Comparison of ENCODE assay signal across 13 mouse cellular contexts in the genomic region with DNA sequence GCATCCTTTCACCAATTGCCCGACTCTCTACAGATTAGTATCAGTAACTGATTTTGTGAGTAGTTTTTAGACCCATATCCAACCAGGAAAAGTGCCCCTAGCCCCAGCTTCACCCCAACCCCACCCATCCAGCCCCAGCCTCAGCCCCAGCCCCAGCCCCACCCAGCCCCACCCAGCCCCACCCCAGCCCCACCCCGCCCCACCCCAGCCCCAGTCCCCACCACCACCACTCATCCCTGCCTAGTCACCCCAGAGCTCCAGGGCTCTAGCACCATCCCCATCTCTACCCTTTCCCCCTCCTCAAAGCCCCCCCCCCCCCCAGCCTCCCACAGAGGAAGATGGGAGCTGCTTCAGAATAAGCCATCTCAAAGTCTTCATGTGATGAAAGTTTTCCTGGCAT.
DNase-seq lines count a peak whose midpoint lies in the region; ATAC-seq and TF ChIP-seq lines count a peak whose summit lies in the region.
"Had no signal": no experiment of that assay in that cellular context is flagged by ENCODE, and none has a peak within 500 bp of the region (broad histone marks: within the 10 kb centered on the region; RNA-seq: fewer than 3 reads in every experiment).

No protein-coding gene starts in this region.

- H3K9me3 ChIP-seq in hindbrain, embryonic 11.5 days (ENCODE audit: control insufficient read depth, low read length) = no peaks in the 10 kb centered on the region
- no peaks in the 10 kb centered on the region for H3K9me3 ChIP-seq in liver, embryonic 13.5 days (replicated peaks)
- H3K9me3 ChIP-seq in midbrain, postnatal 0 days (ENCODE audit: low read length) = no peaks in the 10 kb centered on the region
- H3K9me3 ChIP-seq in intestine, embryonic 15.5 days = no peaks in the 10 kb centered on the region

- no peak for TF ChIP-seq CTCF in layer of hippocampus, adult 2 months (conservative IDR thresholded peaks at IDR 0.05)
- TF ChIP-seq CTCF in midbrain, postnatal 0 days (IDR thresholded peaks at IDR 0.05) = no peak
- no peak for TF ChIP-seq CTCF in thymus, adult 2 months (IDR thresholded peaks at IDR 0.05; ENCODE audit: borderline replicate concordance, control insufficient read depth, extremely low read depth, insufficient read depth, low read length, poor library complexity)

- 17% methylated on average over 1 of the region's 2 CpGs for WGBS in hindbrain, embryonic 11.5 days
- WGBS in liver, embryonic 13.5 days (ENCODE audit: insufficient replicate concordance) = 13% methylated on average over 2 of the region's 2 CpGs
- WGBS in midbrain, postnatal 0 days = 30% methylated on average over 2 of the region's 2 CpGs
- 36% methylated on average over 2 of the region's 2 CpGs for WGBS in intestine, embryonic 15.5 days
- 78% methylated on average over 2 of the region's 2 CpGs for WGBS in thymus, adult 2 months

- H3K27ac ChIP-seq in layer of hippocampus, adult 2 months = no peak overlapping the region
- no peak overlapping the region for H3K27ac ChIP-seq in hindbrain, embryonic 11.5 days (ENCODE audit: low read depth, low read length)
- H3K27ac ChIP-seq in liver, embryonic 13.5 days = no peak overlapping the region
- no peak overlapping the region for H3K27ac ChIP-seq in midbrain, postnatal 0 days (ENCODE audit: low read depth, low read length)
- H3K27ac ChIP-seq in intestine, embryonic 15.5 days = no peak overlapping the region
- H3K27ac ChIP-seq in thymus, adult 2 months (ENCODE audit: control insufficient read depth, insufficient read depth, low read length) = no peak overlapping the region
- H3K27ac ChIP-seq: heart, adult 2 months had no signal

- peak overlapping the region; percentile 67; the same call in 1 of the 2 replicates for H3K4me3 ChIP-seq in layer of hippocampus, adult 2 months
- no peak overlapping the region for H3K4me3 ChIP-seq in hindbrain, embryonic 11.5 days (ENCODE audit: low read depth, low read length)
- H3K4me3 ChIP-seq in liver, embryonic 13.5 days (replicated peaks) = peak overlapping the region; percentile 57; the same call in 1 of the 2 replicates
- H3K4me3 ChIP-seq in midbrain, postnatal 0 days (ENCODE audit: low read depth, low read length) = peak overlapping the region; percentile 58
- H3K4me3 ChIP-seq in intestine, embryonic 15.5 days (replicated peaks) = no peak overlapping the region
- H3K4me3 ChIP-seq in thymus, adult 2 months (ENCODE audit: control insufficient read depth, insufficient read depth, low read length) = no peak overlapping the region

- 0 out of 2 replicates have a peak, but pooled peaks have one; percentile 21 for ATAC-seq in hindbrain, embryonic 11.5 days (ENCODE audit: low FRiP score)
- ATAC-seq in liver, embryonic 13.5 days (ENCODE audit: low read depth) = peak; percentile 68
- ATAC-seq in midbrain, postnatal 0 days (ENCODE audit: low FRiP score) = no peak
- ATAC-seq in intestine, embryonic 15.5 days = no peak
- ATAC-seq: CD4-positive, CD25-positive, alpha-beta regulatory T cell, adult 4 months; Patski had no signal

- H3K27me3 ChIP-seq in hindbrain, embryonic 11.5 days (ENCODE audit: control insufficient read depth, insufficient read depth, low read length) = no peaks in the 10 kb centered on the region
- H3K27me3 ChIP-seq in liver, embryonic 13.5 days = peaks cover 13% of the 10 kb centered on the region
- no peaks in the 10 kb centered on the region for H3K27me3 ChIP-seq in midbrain, postnatal 0 days (ENCODE audit: insufficient read depth, low read length)
- no peaks in the 10 kb centered on the region for H3K27me3 ChIP-seq in intestine, embryonic 15.5 days (replicated peaks)
- H3K27me3 ChIP-seq in thymus, adult 2 months (ENCODE audit: control insufficient read depth, insufficient read depth, low read length) = no peaks in the 10 kb centered on the region
- H3K27me3 ChIP-seq: Patski had no signal

- H3K4me2 ChIP-seq in hindbrain, embryonic 11.5 days (replicated peaks; ENCODE audit: low read depth, low read length) = no peak overlapping the region
- peak overlapping the region; percentile 74 for H3K4me2 ChIP-seq in liver, embryonic 13.5 days
- H3K4me2 ChIP-seq in midbrain, postnatal 0 days (ENCODE audit: low read depth, low read length, poor library complexity, severe bottlenecking) = peak overlapping the region; percentile 77
- H3K4me2 ChIP-seq in intestine, embryonic 15.5 days (replicated peaks) = no peak overlapping the region

- H3K4me1 ChIP-seq in hindbrain, embryonic 11.5 days (replicated peaks; ENCODE audit: control insufficient read depth, insufficient read depth, low read length) = 0 out of 2 replicates have a peak, but pooled peaks cover 2% of the 10 kb centered on the region
- H3K4me1 ChIP-seq in liver, embryonic 13.5 days (replicated peaks) = peaks cover 26% of the 10 kb centered on the region
- no peaks in the 10 kb centered on the region for H3K4me1 ChIP-seq in midbrain, postnatal 0 days (ENCODE audit: insufficient read depth, low read length)
- no peaks in the 10 kb centered on the region for H3K4me1 ChIP-seq in intestine, embryonic 15.5 days (replicated peaks)
- H3K4me1 ChIP-seq in thymus, adult 2 months (replicated peaks; ENCODE audit: control insufficient read depth, insufficient read depth, low read length) = no peaks in the 10 kb centered on the region

- H3K9ac ChIP-seq in hindbrain, embryonic 11.5 days (ENCODE audit: low read depth, low read length) = no peak overlapping the region
- H3K9ac ChIP-seq in liver, embryonic 13.5 days = no peak overlapping the region
- peak overlapping the region; percentile 73; the same call in 1 of the 2 replicates for H3K9ac ChIP-seq in midbrain, postnatal 0 days (replicated peaks; ENCODE audit: low read length, poor library complexity, severe bottlenecking)
- no peak overlapping the region for H3K9ac ChIP-seq in intestine, embryonic 15.5 days

- TF ChIP-seq POLR2A in thymus, adult 2 months (IDR thresholded peaks at IDR 0.05; ENCODE audit: control insufficient read depth, extremely low read depth, insufficient read depth, low read length, poor library complexity) = no peak

- DNase-seq in layer of hippocampus, adult 2 months (ENCODE audit: low spot score in 2 of 2) = no peak
- DNase-seq in layer of hippocampus, adult 9-10 months (ENCODE audit: low spot score) = no peak
- no peak for DNase-seq in hindbrain, embryonic 11.5 days (ENCODE audit: low spot score)
- DNase-seq in liver, embryonic 13.5 days = no peak
- DNase-seq in midbrain, postnatal 0 days (ENCODE audit: low spot score) = no peak
- no peak for DNase-seq in thymus, adult 2 months
- DNase-seq: cerebellum, adult 18-20 months; heart, adult 2 months; kidney, adult 9 months; right cerebral cortex, postnatal 4 days had no signal

- H3K36me3 ChIP-seq in hindbrain, embryonic 11.5 days (ENCODE audit: control insufficient read depth, insufficient read depth, low read length) = no peaks in the 10 kb centered on the region
- H3K36me3 ChIP-seq in liver, embryonic 13.5 days = no peaks in the 10 kb centered on the region
- no peaks in the 10 kb centered on the region for H3K36me3 ChIP-seq in midbrain, postnatal 0 days (ENCODE audit: insufficient read depth, low read length)
- no peaks in the 10 kb centered on the region for H3K36me3 ChIP-seq in intestine, embryonic 15.5 days
- no peaks in the 10 kb centered on the region for H3K36me3 ChIP-seq in thymus, adult 2 months (ENCODE audit: control insufficient read depth, insufficient read depth, low read length)

Comparison
In these comparisons a context has a peak if more than half of its experiments do, and no peak if none do; other contexts are left out.
1. H3K4me3 ChIP-seq: peak in layer of hippocampus, adult 2 months (single experiment), liver, embryonic 13.5 days (single experiment) and midbrain, postnatal 0 days (single experiment); none in hindbrain, embryonic 11.5 days (single experiment), intestine, embryonic 15.5 days (single experiment) and thymus, adult 2 months (single experiment).
2. ATAC-seq: peak in hindbrain, embryonic 11.5 days (single experiment) and liver, embryonic 13.5 days (single experiment); none in midbrain, postnatal 0 days (single experiment) and intestine, embryonic 15.5 days (single experiment).
3. H3K4me2 ChIP-seq: peak in liver, embryonic 13.5 days (single experiment) and midbrain, postnatal 0 days (single experiment); none in hindbrain, embryonic 11.5 days (single experiment) and intestine, embryonic 15.5 days (single experiment).